Mouse (Mus musculus): ENCODE data around the gene Enthd1. TPM values are rescaled to one million over a fixed set of nuclear protein-coding genes. Genes with fewer than 3 reads are reported as not detected.
"Not testable (repeated sequence)": the region's sequence is repeated elsewhere in the genome, so short reads cannot be mapped to it uniquely, and the experiment has no call there.

Gene Enthd1
- polyA plus RNA-seq, 1 experiment from 2014 or later = not detected

DNA sequence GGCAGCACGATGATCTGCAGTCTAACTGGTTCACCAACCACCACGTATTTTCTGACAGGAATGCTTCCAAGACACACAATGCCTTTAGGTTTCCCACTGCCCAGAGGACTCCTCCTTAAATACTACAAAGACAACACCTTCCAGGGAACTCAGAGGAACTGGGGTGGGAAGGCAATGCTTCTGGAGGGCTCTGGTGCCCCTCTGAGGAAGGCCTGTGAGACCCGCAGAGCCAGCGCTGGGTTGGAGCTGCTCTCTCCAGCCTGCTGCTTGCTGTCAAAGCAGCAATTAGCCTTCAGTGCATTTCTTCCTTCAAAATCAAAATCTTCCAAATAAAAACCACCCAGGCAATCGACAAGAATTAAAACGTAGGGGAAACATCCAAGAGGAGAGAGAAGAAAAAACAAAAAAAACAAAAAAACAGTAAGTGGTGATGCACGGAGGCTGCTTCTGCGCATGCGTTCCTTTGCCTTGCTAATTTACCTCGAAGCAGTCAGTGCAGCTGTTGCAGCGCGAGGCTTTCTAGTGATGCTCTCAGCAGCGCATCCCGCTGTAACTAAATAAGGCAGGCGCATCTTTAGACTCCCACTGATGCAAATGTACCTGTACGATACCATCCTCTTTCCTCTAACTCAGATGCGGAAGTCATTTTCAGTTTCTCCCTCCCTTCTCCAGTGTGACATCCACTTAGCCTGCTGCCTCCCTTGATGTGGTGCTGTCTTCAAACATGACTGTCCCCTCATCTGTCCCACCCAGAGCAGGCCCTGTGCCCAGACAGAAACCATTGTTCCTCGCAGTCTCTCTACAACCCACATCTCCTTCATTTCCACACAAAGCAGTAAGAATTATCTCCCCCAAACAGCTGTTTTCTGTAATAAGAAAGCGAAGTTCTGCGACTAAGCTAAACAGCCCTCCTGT lies 34.7 kb downstream of the Enthd1 start:
- no peaks in the 10 kb centered on the region for H3K36me3 ChIP-seq
- ATAC-seq (replicated peaks) = no peak
- H3K4me2 ChIP-seq (replicated peaks) = peak overlapping the region; percentile 23
- H3K27me3 ChIP-seq = no peaks in the 10 kb centered on the region
- H3K27ac ChIP-seq (replicated peaks) = peak overlapping the region; percentile 67
- H3K4me1 ChIP-seq = peaks cover 9% of the 10 kb centered on the region; the same call in 1 of the 2 replicates
- H3K9me3 ChIP-seq = no peaks in the 10 kb centered on the region
- WGBS = 36% methylated on average over 20 of the region's 20 CpGs
- H3K4me3 ChIP-seq = no peak overlapping the region
- no peak overlapping the region for H3K9ac ChIP-seq (replicated peaks)

DNA sequence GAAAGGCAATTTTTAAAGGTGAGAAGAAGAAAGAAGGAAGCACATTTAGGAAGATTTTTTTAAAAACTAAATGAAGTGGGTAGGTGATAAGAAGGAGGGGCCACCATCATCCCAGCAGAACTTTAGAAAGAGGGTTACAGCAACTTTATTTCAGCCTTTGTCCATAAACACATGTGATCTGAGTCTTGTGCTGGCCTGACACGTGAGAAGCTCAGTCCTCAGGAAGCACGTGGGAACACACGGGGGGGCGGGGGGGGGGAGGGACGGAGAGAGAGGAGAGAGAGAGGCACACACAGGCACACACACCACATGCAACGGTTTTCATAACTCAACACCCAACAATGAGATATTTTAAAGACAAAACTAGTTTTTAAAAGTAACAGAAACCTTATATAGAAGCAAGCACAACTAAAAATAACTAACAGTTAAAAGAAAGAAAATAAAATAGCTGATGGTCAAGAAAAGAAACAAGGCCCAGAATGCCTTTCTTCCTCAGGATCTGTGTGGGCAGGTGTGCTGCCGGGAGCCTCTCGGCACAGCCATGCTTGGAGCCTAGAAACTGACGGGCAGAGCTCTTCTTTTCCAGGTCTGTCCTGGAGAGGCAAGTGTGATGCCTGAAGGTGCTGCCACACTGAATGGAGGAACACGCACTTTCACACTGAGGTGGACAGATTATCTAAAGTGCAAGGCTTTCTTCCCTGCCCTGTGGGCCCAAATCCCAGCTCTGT lies 43.1 kb downstream of the Enthd1 start:
- no peak overlapping the region for H3K9ac ChIP-seq (replicated peaks)
- H3K4me1 ChIP-seq = peaks cover 10% of the 10 kb centered on the region
- no peak overlapping the region for H3K27ac ChIP-seq (replicated peaks)
- no peak overlapping the region for H3K4me2 ChIP-seq (replicated peaks)
- no peak for ATAC-seq (replicated peaks)
- H3K27me3 ChIP-seq = no peaks in the 10 kb centered on the region
- H3K36me3 ChIP-seq = no peaks in the 10 kb centered on the region
- H3K4me3 ChIP-seq = no peak overlapping the region
- H3K9me3 ChIP-seq = no peaks in the 10 kb centered on the region
- 58% methylated on average over 10 of the region's 10 CpGs for WGBS

DNA sequence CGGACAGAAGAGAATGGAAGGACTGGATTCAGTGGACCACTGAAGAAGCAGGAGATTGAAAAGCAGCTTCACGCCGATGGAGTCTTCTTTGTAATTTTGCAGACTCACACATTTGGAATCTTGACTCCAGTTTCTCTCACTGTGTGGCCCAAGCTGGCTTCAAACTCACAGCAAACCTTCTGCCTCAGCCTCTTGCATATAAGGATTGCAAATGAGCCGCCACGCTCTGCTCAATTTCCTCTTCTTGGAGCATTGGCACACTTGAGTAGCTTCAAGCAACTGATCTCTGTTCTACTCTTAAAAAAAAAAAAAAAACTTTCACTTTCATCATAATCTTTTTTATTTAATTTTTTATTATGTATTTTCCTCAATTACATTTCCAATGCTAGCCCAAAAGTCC lies 45.0 kb downstream of the Enthd1 start:
- Histone ChIP-seq H3K27ac (replicated peaks) (no peak overlapping the region), H3K9ac (replicated peaks) (no peak overlapping the region), H3K4me2 (replicated peaks) (no peak overlapping the region), H3K4me3 (no peak overlapping the region), H3K36me3 (no peaks in the 10 kb centered on the region), H3K9me3 (no peaks in the 10 kb centered on the region), H3K27me3 (no peaks in the 10 kb centered on the region), H3K4me1 (peaks cover 10% of the 10 kb centered on the region)
- 86% methylated on average over 5 of the region's 5 CpGs for WGBS
- ATAC-seq (replicated peaks) = no peak

DNA sequence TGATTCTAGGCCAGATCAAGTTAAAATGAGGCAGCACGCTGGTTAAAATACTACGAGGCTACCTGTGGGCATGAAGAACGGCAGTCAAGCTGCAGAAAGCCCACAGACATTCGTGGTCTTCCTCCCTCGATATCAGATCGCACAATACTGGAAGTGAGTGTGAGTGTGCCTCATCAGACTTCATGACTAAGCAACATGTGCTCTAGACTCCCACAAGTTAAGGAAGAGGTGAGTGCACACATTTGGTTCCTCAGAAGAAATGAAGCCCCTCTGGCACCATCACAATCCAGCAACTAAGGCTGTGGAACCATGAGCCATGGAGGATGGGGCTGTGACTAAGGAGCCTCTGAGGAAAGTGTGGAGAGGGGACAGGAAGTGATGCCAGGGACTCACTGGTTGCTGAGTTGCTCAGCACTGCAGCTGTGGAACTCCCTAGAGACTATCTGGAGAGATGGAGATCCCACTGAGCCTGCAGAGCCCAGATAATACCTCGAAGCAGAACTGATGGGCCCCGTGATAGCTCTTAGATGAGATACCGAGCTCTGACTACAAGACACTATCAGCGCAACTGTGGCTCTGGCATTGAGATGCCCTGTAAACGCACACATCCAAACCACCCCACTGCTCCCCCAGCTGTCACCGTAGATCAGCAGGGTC lies 46.3 kb downstream of the Enthd1 start:
- Histone ChIP-seq H3K27me3 (no peaks in the 10 kb centered on the region), H3K9me3 (no peaks in the 10 kb centered on the region), H3K27ac (replicated peaks) (peak overlapping the region; percentile 58), H3K4me3 (no peak overlapping the region), H3K9ac (replicated peaks) (no peak overlapping the region), H3K4me2 (replicated peaks) (no peak overlapping the region), H3K36me3 (no peaks in the 10 kb centered on the region), H3K4me1 (peaks cover 10% of the 10 kb centered on the region)
- 91% methylated on average over 12 of the region's 12 CpGs for WGBS
- no peak for ATAC-seq (replicated peaks)

DNA sequence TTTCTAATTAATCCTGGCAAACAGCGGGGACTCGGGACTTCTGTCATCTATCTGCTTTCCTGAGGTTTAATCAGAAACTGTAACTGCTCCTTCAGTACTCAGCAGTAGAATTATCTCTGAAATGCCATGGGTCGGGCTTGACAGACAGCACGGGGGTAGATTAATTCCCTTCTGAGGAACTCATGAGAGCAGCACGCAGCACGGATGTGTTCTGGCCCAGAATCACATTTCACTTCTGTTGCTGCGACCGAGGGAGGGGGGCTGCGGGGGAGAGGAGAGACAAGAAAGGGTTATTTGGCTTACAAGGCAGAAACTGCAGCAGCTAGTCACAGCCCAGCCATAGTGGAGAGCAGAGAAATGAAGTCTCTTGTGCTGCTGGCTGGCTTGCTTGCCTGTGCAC lies 47.0 kb downstream of the Enthd1 start:
- WGBS = 34% methylated on average over 9 of the region's 9 CpGs
- Histone ChIP-seq H3K4me3 (no peak overlapping the region), H3K27ac (replicated peaks) (peak overlapping the region; percentile 58), H3K4me2 (replicated peaks) (no peak overlapping the region), H3K9me3 (no peaks in the 10 kb centered on the region), H3K27me3 (no peaks in the 10 kb centered on the region), H3K4me1 (peaks cover 12% of the 10 kb centered on the region), H3K36me3 (no peaks in the 10 kb centered on the region), H3K9ac (replicated peaks) (no peak overlapping the region)
- peak; percentile 63; the same call in 1 of the 2 replicates for ATAC-seq (replicated peaks)

DNA sequence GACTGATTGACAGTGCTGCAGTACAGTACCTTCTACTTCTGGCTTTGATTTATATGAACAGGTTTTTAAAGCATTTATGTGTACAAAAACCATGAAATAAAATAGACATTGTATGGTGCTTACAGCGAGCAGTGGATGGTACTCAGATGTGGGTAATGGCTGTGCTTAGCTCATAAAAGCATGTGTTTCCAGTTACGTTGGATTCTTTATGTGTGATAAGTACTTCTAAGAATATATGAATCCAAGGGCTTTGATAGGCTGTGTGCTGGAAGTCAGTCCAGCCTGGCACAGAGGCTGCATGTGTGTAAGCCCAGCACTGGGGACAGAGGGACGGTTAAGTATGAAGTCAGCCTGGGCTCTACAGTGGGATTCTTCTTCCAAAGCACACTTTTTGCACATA lies 48.4 kb downstream of the Enthd1 start:
- Histone ChIP-seq H3K27ac (replicated peaks) (no peak overlapping the region), H3K4me1 (peaks cover 13% of the 10 kb centered on the region), H3K9me3 (no peaks in the 10 kb centered on the region), H3K4me3 (no peak overlapping the region), H3K4me2 (replicated peaks) (no peak overlapping the region), H3K9ac (replicated peaks) (no peak overlapping the region), H3K36me3 (no peaks in the 10 kb centered on the region), H3K27me3 (no peaks in the 10 kb centered on the region)
- 86% methylated on average over 3 of the region's 3 CpGs for WGBS
- no peak for ATAC-seq (replicated peaks)

DNA sequence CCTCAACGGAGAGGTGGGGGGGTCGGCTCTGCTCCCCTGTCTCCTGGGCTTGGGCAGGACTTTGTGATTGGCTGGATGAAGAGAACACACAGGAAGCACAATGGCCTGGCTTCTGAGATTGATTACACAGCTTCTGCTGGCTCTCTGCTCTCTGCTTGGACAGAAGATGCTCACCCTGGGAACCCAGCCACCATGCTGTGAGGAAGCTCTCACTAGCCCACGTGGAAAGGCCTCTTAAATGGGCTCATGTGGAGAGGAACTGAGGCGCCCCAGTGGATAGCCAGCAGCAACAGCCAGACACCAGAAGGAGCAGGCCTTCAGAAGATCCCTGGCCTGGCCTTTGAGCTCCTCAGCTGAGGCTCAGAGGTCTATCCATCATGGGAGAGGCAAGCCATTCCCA lies 59.9 kb downstream of the Enthd1 start:
- no peak overlapping the region for H3K4me2 ChIP-seq (replicated peaks)
- H3K36me3 ChIP-seq = no peaks in the 10 kb centered on the region
- H3K9me3 ChIP-seq = no peaks in the 10 kb centered on the region
- no peak for ATAC-seq (replicated peaks)
- no peak overlapping the region for H3K27ac ChIP-seq (replicated peaks)
- H3K9ac ChIP-seq (replicated peaks) = no peak overlapping the region
- 5% methylated on average over 4 of the region's 4 CpGs for WGBS
- no peaks in the 10 kb centered on the region for H3K27me3 ChIP-seq
- peaks cover 5% of the 10 kb centered on the region; the same call in 1 of the 2 replicates for H3K4me1 ChIP-seq
- H3K4me3 ChIP-seq = no peak overlapping the region

DNA sequence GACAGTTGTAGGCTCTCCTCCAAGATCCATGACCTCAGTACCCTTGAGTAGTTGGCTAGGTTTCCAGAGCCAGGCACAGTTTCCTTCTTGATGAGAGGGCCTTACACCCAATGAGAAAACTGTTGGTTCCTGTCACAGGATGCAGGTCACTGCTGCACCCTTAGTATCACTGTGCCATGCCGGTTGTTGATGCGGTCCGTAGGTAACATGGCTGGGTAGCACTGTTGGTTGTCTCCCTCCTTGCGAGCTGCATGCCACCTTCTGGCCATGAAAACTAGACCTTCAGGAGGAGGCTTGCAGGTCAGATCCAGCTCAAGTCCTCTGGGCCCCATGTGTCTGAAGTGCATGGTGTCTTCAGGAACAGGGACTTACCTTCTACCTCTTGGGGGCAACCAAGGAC lies 61.8 kb downstream of the Enthd1 start:
- 98% methylated on average over 4 of the region's 4 CpGs for WGBS
- H3K27ac ChIP-seq (replicated peaks) = not testable (repeated sequence)

DNA sequence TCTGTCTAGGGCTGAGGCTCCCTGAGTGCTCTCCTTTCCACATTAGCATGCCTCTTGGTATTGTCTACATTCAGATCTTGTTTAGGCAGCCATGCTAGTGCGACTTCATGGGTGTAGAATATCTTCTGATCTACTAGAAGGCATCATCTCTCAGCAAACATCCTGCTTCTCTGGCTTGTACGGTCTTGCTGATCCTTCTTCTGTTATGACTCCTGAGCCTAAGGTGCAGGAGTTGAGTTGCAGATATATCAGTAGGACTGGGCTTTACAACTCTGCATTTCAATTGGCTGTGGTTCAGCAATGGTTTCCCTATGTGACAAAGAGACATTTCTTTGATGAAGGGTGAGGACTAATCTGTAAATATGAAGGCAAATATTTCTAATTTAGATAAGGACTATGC lies 62.2 kb downstream of the Enthd1 start:
- Histone ChIP-seq H3K36me3 (no peaks in the 10 kb centered on the region), H3K9ac (replicated peaks) (no peak overlapping the region), H3K9me3 (no peaks in the 10 kb centered on the region), H3K4me2 (replicated peaks) (no peak overlapping the region), H3K4me3 (no peak overlapping the region), H3K27ac (replicated peaks) (no peak overlapping the region), H3K4me1 (peaks cover 5% of the 10 kb centered on the region; the same call in 1 of the 2 replicates), H3K27me3 (no peaks in the 10 kb centered on the region)
- WGBS = 93% methylated on average over 2 of the region's 2 CpGs
- ATAC-seq (replicated peaks) = no peak

More for the DNA sequence above, 61.8 kb downstream of the Enthd1 start:
- H3K9ac ChIP-seq (replicated peaks); H3K36me3 ChIP-seq; ATAC-seq (replicated peaks); H3K4me3 ChIP-seq; H3K4me2 ChIP-seq (replicated peaks); H3K9me3 ChIP-seq; H3K4me1 ChIP-seq; H3K27me3 ChIP-seq: not testable (repeated sequence)

DNA sequence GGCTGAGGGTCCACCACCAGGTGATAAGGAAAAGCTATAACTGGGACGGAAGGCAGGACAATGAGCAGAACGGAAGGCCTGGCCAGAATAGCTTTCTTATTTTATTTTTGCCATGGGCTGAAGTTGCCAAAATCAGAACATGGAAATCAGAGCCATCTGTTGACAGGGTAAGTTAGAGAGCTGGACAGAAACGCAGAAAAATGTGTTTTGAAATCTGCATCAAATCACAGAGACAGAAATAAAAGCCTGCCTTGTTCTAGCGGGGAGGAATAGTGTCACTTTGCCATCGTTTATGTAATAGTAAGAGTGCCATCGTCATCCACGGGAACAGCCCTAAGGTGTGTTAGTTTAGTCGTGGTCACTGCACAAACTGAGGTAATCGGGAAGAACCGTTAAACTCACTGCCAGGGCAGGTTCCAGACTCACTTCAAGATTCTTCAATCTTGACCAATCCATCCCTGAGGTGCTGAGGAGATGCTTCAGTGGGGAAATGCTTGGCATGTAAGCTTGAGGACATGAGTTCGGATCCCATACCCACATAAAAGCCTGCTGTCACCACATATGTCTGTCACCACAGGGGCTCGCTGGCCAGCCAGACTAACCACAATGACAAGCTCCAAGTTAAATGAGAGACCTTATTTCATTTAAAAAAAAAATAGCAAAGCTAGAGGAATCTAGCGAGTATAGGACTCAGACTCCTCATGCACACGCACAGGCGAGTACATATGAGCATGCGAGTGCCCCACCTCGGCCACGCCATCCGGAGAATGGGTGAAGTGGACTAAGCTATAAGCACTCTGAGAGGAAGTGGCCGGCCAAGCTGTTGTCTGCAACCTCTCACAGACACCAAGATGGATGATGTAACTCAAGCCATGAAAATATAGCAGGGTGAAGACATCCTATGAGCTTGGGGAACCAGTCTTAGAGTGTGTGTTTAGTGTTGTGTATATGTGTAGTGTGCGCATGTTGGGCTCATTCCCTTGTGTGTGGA lies 63.6 kb downstream of the Enthd1 start:
- Histone ChIP-seq H3K4me3 (no peak overlapping the region), H3K4me2 (replicated peaks) (no peak overlapping the region), H3K9me3 (no peaks in the 10 kb centered on the region), H3K9ac (replicated peaks) (no peak overlapping the region), H3K36me3 (no peaks in the 10 kb centered on the region), H3K27ac (replicated peaks) (no peak overlapping the region), H3K27me3 (no peaks in the 10 kb centered on the region), H3K4me1 (peaks cover 5% of the 10 kb centered on the region; the same call in 1 of the 2 replicates)
- ATAC-seq (replicated peaks) = no peak
- WGBS = 87% methylated on average over 21 of the region's 21 CpGs

DNA sequence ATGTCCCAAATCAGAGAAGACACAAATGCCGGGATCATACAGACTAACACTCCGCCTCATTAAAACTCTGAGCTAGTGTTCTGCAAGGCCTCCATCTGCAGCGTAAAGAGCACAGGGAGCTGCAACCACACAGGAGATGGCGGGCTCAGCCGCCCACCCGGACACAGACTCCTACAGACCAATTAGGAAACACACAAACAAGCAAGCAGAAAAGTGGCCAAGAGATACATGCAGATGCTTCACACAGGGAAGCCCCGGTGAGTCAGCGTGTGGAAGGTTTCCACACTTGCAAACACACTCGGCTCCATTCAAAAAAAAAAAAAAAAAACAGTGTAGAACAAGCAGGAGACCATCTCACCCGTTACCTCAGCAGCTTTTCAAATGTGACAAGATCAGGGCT lies 64.5 kb downstream of the Enthd1 start:
- no peak overlapping the region for H3K27ac ChIP-seq (replicated peaks)
- 37% methylated on average over 10 of the region's 10 CpGs for WGBS
- no peaks in the 10 kb centered on the region for H3K27me3 ChIP-seq
- no peak for ATAC-seq (replicated peaks)
- H3K9me3 ChIP-seq = no peaks in the 10 kb centered on the region
- H3K4me3 ChIP-seq = no peak overlapping the region
- H3K4me2 ChIP-seq (replicated peaks) = no peak overlapping the region
- H3K4me1 ChIP-seq = peaks cover 5% of the 10 kb centered on the region; the same call in 1 of the 2 replicates
- no peaks in the 10 kb centered on the region for H3K36me3 ChIP-seq
- H3K9ac ChIP-seq (replicated peaks) = no peak overlapping the region
